Mouse (Mus musculus) adipocyte (in vitro differentiated cells): Measurements from ENCODE around the gene Amdhd2.
A peak's percentile ranks its signal among the peaks of the same experiment; 100 is the strongest.
"Not testable (repeated sequence)": the region's sequence is repeated elsewhere in the genome, so short reads cannot be mapped to it uniquely, and the experiment has no call there.

Experiments
- DNase-seq: peaks from one replicate; pipeline ENCODE4 v3.0.0-alpha.2; 2016; ENCODE audit warnings: low spot score

The Amdhd2 gene

GRCm38 (mm10) chr17:24155742-24156141, 7.8 kb downstream of the Amdhd2 start:
- no peak for DNase-seq

DNA sequence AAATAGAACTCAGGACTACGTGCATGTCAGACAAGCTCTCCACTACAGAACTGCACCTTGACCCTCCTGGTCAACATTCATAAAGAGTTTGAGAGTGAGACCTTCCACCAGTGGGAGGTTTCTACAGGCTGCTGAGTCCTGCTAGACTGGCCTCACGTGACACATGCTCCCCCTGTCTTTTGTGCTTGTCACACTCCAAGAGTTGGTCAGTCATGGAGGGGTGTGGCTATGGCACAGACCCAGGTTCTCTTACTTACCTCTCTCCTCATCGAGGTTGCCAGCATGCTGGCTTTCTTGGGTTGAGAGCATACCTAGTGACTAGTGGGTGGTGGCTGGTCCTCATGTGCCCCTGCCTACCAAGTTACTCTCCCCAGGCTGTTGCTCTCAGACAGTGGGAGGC, 9.1 kb downstream of the Amdhd2 start:
- no peak for DNase-seq

- peak; percentile 84 for DNase-seq
These were observed 11.5 kb downstream of the Amdhd2 start for GRCm38 (mm10) chr17:24151890-24152563.

GRCm38 (mm10) chr17:24151382-24151781, 12.2 kb downstream of the Amdhd2 start:
- no peak for DNase-seq

DNA sequence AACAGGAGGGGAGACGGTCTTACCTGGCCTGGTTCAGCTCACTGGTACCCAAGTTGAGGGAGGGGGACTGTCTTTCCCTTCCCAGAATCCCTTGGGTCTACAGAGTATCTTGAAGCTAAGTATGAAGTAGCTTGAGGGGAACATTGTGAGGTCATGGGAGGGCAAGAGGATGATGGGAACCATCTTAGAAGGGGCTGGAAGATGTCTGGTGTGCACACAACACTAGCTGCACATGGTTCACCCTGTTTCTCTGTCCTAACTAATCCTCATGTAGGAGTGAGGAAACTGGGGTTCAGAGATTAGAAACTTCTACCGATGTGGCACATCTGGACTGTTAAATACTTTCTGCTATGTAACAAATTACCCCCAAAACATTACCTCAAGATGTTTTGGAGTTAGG, 12.7 kb downstream of the Amdhd2 start, which contains the start of gene Pdpk1:
TSS of gene Pdpk1 (minus strand) at position 101 of the 400 bp plus-strand sequence.
- DNase-seq = no peak

GRCm38 (mm10) chr17:24149421-24149820, 14.1 kb downstream of the Amdhd2 start:
- no peak for DNase-seq

- no peak for DNase-seq
These were observed 20.7 kb downstream of the Amdhd2 start for GRCm38 (mm10) chr17:24142897-24143296.

- DNase-seq = peak; percentile 98
These were observed 22.1 kb downstream of the Amdhd2 start for GRCm38 (mm10) chr17:24141425-24141920.

DNA sequence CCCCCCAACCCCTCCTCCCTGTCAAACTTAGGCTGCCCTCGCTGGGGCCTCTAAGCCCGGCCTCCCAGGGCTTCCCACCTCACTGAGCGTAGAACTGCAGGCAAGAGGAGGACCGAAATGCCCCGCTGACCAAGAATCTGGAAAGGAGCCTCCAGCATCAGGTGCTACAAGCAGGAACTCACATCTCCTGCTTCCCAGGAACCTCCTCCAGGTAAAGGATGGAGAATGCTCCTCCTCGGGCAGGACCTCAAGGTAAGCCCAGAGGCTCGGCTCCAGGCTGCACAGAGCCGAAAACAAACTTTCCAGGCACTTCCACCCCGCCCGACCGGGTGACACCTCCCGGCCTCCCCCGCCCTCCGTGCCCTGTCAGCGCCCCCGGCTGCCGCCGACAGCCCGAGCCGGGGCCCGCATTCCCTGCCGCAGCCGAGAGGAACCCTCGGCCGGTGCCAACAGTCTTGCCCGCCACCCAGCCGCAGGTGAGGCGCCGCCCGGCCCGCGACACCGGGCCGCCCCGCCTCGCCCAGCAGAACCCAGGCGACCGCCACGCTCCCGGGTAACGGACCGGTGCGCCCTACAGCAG, 22.6 kb downstream of the Amdhd2 start:
- DNase-seq = peak; percentile 55

- DNase-seq = peak; percentile 54
These were observed 23.6 kb downstream of the Amdhd2 start for GRCm38 (mm10) chr17:24139968-24140367.

GRCm38 (mm10) chr17:24139256-24139655, 24.3 kb downstream of the Amdhd2 start:
- DNase-seq = no peak

GRCm38 (mm10) chr17:24137226-24137880, 26.2 kb downstream of the Amdhd2 start:
- DNase-seq = no peak

DNA sequence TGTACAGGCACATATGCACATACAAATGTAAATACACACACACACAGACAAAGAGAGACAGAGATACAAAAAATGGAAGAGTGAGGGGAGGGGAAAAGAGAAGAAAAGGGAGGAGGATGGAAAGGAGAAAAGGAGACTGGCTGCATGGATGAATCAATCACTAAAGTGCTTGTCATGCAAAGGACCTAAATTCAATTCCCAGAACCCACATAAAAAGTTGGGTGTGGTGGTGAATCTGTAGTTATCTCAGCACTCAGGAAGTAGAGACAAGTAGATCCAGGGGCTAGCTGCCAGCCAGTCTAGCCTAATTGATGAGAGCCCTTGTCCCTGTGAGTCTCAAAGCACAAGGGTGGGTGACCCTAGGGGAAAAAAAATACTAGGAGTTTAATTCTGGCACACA, 29.5 kb downstream of the Amdhd2 start:
- DNase-seq = no peak

DNA sequence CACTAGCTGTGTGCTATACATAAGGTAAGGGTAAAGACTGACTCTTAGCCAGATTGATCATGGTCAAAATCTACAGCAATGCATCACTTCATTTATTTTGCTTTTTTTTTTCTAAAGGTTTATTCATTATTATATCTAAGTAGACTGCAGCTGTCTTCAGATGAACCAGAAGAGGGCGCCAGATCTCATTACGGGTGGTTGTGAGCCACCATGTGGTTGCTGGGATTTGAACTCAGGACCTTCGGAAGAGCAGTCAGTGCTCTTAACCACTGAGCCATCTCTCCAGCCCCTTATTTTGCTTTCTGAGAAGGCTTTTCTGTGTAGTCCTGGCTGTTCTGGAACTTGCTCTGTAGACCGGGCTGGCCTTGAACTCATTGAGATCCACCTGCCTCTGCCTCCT, 30.6 kb downstream of the Amdhd2 start:
- not testable (repeated sequence) for DNase-seq

GRCm38 (mm10) chr17:24131570-24131969, 32.0 kb downstream of the Amdhd2 start:
- no peak for DNase-seq

GRCm38 (mm10) chr17:24129246-24129645, 34.3 kb downstream of the Amdhd2 start:
- not testable (repeated sequence) for DNase-seq

DNA sequence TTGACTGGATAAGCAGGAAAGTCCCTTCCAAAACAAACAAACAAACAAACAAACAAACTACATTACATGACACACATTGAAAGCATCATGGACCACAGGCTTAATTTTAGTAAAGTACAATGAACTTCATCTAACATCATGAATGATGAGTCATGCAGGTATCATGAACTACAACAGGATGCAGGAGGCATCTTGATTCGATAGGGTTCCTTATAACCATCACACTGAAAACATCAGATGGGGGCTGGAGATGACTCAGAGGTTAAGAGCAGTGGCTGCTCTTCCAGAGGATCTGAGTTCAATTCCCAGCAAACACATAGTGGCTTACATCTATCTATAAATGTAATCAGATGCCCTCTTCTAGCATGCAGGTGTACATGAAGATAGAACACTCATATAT, 36.0 kb downstream of the Amdhd2 start:
- DNase-seq = no peak

- DNase-seq = no peak
These were observed 36.8 kb downstream of the Amdhd2 start for GRCm38 (mm10) chr17:24126801-24127200.

GRCm38 (mm10) chr17:24119446-24119845, 44.1 kb downstream of the Amdhd2 start:
- DNase-seq = no peak

DNA sequence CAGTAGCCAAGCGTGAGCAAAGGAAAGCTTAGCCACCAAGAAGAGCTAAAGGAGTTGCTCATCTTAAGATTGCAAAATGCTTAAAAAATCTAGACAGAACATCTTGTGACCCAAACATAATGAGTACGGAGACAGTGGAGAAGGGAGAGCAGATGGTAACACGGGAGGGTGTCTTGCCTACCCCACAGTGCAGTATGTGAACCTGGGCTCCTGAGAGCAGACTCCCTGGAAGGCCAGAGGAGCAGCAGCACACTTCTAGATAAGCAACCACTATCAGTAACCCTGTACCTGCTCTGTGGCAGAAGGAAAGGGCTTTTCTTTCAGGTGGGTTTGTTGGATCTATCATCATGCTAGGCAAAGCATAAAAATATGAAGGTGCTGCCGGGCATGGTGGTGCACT, 50.5 kb downstream of the Amdhd2 start:
- no peak for DNase-seq

- peak; percentile 57 for DNase-seq
These were observed 52.3 kb downstream of the Amdhd2 start for GRCm38 (mm10) chr17:24111256-24111655.

DNA sequence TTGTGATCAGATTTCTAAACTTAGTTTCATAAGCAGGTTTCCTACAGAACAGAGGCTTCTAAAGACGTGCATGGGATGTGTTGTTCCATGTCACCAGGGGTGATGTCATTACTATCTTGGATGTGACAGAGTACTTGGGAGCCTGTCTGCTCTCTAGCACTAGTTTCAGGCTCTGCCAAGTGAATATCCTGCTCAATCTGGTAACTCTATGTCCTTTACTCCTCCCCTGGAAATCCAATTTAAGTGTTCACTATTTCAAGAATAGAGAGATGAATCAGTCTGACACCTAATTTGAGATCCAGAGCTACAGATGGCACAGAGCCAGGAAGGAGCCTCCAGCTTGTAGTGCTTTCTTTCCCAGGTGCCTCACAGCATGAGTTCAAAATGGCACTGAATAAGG, 54.7 kb downstream of the Amdhd2 start:
- DNase-seq = no peak
